Mouse (Mus musculus): ENCODE measurements around the gene Ngef.

The Ngef gene

DNA sequence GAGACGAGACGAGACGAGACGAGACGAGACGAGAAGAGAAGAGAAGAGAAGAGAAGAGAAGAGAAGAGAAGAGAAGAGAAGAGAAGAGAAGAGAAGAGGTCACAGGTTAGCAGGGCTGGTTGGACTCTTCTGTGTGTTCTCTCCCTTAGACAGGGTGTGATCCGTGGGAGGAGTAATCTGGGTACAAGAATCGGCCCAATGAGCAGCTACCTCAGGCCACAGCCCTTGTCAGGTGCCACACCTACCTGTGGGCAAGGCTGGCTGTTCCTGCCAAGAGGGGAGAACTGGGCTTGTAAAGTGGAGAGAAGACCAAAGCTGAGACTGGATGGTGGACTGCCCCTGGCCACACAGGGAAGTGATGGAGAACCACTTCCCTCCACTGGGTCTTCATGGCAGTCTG lies 7.9 kb downstream of the Ngef start:
- DNase-seq (ENCODE audit: low read depth): no peak

DNA sequence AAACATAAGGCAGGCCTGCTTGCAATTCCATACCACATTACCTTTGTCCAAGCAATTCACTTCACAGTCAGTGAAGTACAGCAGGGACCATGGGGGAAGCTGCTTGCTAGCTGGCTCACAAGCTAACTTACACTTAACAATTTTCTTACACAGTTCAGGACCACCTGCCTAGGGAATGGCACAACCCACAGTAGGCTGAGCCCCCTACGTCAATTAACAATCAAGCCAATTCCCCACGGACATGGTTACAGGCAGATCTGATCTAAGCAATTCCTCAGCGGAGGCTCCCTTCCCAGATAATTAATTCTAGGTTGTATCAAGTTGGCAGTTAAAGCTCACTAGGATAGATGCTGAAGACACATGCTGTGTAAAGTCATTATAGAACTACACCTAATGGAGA lies 10.7 kb downstream of the Ngef start:
- DNase-seq (ENCODE audit: low read depth): no peak

DNA sequence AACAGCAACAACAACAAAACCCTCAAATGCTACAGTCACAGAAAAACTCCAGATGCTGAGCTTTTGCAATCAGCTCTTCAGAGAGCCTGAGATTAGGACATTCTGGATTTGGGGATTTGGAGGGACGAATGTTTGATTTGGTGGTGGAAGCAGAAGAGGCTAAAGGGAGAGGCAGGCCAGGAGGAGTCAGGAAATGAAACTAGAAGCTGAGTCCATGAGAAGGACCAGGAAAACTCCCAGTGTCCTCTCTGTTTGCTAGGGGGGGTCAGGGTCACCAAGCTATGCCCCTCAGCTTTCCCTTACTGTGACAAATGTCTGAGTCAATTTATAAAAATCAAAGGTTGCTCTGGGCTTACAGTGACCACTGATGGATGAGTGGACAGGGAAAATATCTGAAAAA lies 20.1 kb downstream of the Ngef start:
- no peak for DNase-seq (ENCODE audit: low read depth)

DNA sequence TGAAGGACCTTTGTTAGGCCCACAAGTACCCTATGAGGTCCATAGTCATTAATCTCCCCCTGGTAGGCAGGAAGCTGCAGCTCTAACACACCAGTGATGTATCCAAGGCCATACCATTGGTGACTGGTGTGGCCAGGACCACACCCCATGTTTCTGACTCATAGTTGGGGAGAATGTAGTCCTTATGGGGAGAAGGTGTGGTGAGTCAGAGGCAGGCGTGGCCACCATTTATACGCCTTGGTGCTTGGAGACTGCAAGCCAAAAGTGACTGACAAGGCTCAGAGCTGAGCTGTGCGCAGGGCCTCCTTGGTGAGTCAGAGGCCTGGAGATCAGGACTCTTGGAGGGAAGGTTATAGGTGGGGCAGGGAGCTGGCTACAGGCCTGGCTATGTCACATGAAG lies 22.7 kb downstream of the Ngef start:
- peak; percentile 42 for DNase-seq (ENCODE audit: low read depth)

DNA sequence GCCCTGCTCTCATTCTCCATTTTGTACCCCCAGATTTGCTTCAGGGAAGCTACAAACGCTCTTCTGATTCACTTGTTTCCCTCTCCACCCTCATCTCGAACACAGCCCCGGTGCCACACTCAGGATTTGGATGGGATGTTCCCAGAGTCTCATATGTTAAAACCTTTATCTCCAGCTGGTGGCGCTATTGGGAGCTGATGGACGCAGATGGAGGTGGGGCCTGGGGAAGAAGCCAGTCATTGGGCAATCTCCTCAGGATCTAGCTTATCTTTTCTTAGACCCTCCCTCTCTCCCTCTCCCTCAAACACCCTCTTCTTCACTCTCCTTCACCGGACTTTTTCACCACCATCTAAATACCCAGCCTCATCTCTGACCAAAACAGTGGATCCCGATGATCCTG lies 32.1 kb downstream of the Ngef start:
- DNase-seq (ENCODE audit: low read depth): peak; percentile 38

DNA sequence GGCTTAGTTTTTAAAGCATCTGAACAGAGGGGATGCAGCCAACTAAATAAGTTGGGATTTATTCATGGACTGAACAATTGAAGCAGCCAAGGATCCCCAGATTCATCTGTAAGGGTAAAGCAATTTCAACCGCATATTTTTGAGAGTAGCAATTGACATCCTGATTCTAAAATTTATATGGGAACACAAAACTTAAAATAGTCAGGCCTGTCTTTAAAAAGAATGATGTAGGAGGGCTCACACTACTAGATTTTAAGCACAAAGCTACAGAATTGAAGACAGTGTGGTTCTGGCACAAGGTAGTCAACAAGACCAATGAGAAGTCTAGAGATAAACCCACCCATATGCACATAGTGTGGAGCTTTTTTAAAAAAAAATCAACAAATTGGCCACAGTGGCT lies 36.7 kb downstream of the Ngef start:
- DNase-seq (ENCODE audit: low read depth): no peak

DNA sequence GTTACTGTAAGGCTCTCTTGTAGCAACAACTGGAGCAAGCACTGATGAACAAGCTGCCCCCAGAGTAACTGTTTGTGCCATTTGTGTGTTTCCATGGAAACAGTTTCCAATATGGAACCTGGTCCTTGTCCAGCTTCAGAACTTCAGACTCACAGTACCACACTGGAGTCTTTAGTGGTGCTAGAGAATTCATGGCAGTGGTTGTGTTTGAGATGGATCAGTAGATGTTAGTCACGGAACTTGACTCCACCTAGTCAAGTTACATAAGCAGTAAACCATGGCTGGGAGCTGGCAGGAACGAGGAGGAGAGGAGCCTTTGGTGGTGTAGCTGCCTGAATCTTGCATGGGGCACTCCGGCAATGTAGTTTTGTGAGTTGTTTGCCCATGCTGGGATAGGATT lies 39.6 kb downstream of the Ngef start:
- no peak for DNase-seq (ENCODE audit: low read depth)

DNA sequence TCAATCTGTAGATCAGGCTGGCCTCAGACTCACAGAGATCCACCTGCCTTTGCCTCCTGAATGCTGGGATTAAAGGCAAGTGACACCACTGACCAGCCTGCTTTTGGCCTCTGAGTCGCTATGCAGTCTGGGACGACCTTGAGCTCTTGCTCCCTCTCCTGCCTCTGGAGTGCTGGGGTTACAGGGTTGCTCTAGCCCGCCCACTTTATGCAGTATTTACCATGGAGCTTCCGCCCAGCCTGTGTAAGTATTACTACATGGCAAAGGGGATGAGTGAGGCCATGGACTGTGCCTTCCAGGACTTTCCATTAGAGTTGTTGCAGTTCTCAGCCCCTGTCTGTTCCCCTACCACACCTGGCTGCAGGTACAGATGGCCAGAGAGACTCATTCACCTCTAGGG lies 41.3 kb downstream of the Ngef start:
- no peak for DNase-seq (ENCODE audit: low read depth)

DNA sequence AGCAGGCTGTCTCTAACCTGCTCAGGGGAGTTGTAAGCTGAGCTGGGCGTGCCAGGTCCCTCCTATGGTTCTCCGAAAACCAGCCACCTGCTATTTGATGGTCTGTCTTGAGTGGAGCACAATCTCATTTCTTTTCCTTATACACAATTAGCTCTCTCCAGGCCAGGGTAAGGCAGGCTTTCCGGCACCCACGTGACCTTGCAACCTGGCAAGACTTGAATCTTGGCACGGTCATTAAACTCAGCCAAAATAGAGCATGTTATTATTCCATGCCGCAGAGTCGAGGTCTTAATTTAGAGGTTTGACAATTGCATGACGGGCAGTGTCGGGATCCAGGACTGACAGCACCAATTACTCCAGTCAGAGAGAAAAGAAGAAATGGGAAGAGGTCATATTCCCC lies 46.5 kb downstream of the Ngef start:
- no peak for DNase-seq (ENCODE audit: low read depth)

DNA sequence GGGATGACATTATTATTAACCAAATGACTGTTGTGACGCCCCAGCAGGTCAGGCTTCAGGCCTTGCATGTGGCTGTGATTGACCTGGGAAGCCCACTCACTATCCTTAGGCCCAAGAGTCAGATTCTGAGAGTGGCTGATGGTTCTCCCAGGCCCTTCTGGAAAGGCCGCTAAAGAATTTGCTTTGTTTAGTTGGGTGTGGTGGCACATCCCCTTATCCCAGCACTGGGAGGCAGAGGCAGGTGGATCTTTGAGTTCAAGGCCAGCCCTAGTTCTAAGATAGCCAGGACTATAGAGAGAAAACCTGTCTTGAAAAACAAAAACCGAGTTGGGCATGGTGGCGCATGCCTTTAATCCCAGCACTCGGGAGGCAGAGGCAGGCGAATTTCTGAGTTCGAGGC lies 48.6 kb downstream of the Ngef start:
- no peak for DNase-seq (ENCODE audit: low read depth)

DNA sequence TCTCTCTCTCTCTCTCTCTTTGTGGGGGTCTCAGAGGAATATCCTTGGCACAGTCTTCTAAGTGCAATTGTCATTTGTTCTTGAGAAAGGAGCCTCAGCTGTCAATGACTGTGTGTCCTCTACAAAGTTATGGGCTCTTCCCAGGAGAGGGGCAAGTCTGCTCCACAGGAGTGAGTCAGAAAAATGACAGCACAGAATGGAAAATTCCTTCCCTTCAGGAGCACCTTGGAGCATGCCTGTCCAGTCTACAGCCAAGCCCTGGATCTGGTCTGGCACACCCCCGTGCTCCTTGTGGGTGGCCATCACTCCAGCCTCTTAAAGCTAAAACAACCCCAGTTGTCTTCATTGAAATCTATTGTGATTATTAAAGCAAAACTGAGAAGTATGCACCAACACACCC lies 52.1 kb downstream of the Ngef start:
- no peak for DNase-seq (ENCODE audit: low read depth)

DNA sequence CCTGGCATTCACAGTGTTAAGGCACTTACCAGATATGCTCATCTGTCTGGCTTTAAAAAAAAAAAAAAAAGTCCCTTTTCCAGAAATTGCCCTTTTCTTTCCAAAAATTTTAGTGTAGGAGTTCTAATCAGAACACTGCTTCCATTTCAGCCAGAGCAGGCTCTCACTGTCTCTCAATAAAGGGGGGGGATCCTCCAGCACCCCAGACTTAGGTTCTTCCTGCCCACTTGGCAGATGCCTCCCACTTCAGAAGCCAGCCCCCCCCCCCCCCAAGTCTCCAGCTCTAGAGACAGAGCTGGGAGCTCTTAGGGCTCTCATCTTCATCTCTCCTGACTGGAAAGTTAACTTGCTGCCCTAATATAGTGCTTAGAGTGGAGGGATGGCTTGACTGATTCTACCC lies 53.2 kb downstream of the Ngef start:
- no peak for DNase-seq (ENCODE audit: low read depth)

DNA sequence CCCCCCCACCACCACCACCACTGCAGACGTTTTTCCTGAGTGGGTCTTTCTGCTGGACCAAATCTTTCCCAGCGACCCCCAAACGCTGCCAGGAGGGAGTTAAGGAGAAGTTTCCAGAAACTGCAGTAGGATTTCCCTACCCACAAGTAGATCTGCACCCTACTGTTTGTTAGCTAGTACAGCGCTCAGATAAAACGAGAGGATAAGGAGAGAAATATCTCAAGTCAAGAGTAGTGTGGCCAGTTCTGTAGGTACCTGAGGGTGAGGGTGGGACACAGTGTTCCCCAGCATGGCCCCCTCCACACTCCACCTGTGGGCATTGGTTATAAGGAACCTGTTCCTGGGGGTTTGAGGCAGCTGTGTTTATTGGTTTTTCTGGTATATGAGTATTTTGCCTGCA lies 62.8 kb downstream of the Ngef start:
- DNase-seq (ENCODE audit: low read depth): no peak

DNA sequence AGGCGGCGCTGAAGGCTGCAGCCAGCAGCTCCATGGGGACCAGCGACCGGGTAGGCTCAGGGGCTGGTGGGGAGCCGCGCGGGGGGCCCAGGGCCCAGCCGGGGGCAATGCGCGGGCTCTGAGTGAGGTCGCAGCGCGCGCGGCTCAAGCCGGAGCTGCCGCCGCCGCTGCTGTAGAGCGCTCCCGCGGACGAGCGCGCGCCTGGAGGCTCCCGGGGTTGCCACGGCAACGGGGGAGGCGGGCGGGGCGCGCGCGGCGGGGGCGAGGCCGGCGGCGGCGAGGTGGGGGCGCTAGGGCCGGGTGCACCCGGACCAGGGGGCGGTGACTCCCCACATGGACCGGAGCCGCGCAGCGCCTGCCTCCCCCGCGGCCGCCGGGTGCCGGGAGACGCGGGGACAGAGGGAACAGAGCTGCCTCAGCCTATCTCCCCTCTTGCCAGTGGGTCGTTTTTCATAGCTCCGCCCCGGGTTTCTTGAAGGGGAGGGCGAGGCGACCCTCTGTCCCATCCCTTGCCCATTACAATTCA lies 63.4 kb downstream of the Ngef start:
- no peak for DNase-seq (ENCODE audit: low read depth)

DNA sequence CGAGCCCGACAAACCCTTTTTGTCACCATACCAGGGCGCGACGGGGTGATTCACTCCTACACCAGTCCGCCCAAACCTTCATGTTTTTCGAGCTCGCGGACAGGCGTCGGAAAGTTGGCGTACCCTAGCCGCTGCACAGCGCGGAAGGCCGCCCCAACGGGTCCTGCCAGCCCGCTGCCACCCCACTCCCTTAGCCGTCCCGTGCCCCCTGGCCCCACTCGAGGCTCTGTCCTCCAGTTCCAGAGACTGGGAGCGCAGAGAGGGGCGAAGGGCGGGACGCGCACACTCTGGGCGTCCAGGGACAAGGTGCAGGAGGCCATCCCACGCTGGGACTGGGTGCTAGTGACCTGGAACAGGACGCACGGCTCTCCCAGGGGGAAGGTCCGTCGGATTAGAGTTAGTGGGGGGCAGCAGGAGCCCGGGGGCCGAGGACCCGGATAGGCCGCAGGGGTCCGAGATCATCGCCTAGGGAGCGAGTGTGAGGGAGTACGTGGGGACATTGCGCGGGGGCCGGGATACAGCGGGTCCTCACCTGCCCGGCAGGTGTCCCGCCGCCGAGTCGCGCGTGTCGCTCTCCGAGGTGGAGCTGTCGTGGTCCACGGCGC lies 64.0 kb downstream of the Ngef start, which contains the start of gene Neu2:
Neu2 (plus strand) TSS at position 329 of the 605 bp plus-strand sequence.
- DNase-seq (ENCODE audit: low read depth): no peak

DNA sequence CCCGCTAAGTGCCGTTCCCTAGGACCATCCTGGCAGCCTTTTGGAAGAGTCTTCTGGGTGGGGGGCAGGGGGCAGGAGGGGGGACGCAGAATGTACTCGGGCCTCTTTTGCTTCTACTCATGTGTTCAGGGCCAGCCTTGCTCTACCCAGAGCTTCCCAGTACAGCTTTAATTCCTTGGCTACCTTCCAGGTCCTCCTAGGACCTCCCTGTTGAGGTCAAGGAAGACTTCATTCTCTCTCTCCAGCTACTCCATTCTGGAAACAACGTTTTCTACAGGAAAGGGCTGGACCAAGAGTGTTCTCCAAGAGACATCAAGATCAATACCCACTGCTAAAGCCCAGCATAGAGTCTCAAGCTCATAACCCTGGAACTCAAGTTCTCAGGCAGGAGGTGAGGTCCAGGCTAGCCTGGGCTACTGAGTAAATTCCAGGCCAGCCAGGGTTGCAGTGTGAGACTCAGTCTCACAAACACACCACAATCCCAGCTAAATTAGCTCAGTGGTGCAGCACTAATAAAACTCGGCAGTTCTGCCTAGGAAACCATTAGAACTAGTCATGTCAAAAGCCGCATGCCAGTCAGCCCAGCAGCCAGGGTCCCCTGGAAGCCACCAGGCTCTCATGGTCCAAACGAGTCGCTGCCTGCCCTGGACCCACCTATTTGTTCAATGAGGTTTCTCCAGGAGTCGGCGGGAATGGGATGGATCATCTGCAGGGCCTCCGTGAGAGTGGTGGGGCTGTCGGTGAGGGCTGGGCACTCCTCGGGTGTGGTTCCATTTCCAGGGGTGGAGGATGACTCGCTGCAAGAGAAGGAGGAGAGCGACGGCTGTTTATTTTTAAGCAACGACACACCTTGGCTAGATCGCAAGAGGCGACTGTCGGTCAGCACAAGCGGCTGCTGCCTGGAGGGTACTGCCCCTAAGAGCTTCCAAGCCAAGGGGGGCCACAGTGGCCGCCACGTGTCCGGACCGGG lies 64.8 kb downstream of the Ngef start:
- DNase-seq (ENCODE audit: low read depth): no peak

DNA sequence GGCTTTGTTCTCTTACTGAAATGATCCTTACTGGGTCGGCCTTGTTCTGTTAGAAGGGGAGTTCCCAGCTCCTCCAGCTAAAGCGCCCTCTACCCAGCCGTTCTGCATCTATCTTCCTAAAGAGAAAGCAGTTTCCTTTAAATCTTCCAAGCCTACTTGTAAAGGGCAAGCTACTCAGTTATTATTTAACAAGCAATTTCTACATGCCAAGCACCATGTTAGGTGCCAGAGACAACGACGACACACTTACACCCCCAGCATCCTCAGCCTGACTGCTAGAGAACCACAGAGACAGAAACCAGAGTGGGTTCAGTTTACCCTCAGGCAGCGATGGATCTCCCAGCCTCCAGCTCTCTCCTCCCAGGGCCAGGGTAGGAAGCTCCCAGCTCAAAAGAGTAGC lies 65.8 kb downstream of the Ngef start:
- DNase-seq (ENCODE audit: low read depth): no peak

DNA sequence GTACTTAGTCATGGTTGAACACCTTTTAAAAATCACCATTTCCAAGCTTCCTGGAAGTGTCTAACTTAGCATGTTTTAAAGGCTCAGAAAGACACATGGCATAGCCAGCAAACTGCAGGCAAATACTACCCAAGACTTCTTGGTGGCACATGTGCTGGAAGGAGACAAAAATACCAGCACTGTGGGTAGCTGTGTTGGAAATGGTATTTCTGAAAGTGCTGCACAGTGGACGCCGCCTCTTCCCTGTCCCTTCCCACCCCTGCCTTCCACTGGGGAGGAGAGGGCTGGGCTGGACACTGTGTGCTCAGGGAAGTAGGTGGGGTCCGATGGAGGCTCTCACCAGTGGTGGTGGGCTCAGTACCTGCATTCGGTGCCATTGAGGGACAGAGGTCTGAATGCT lies 68.1 kb downstream of the Ngef start:
- no peak for DNase-seq (ENCODE audit: low read depth)

DNA sequence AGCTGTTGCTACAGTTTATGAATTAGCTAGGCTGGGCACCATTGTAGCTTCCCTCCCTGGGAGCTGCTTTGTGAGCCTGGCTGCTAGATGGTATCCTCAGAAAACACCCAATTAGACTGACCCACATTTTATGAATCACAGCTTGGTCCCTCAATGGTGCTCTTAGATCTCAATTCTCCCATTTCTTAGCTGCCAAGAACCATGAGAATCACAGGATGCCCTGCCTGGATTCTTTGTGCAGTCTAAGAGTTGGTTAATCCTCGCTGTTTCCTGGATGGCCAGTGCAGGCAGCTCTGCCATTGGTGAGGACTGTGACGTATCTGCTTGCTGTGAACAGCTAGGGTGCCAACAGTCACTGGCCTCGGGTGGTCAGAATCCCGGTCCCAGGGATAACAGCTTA lies 80.1 kb downstream of the Ngef start:
- no peak for DNase-seq (ENCODE audit: low read depth)

DNA sequence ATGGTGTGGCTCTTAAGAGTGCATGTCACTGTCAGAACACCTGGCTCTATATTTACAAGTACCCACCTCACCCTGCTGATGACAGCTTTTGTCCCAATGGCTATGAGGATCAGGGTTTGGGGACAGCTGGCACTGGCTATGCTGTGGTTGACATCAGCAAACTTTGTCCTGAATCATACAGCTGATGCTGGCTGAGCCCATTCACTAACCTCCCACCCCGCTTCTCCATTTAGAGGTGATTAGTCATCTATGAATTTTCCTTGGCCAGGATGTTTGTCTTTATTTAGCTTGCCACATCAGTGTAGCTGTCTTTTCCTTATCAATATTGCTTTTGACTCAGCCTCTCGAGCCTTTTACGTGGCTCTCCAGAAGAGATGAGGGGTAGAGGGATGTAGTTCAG lies 81.4 kb downstream of the Ngef start:
- no peak for DNase-seq (ENCODE audit: low read depth)

DNA sequence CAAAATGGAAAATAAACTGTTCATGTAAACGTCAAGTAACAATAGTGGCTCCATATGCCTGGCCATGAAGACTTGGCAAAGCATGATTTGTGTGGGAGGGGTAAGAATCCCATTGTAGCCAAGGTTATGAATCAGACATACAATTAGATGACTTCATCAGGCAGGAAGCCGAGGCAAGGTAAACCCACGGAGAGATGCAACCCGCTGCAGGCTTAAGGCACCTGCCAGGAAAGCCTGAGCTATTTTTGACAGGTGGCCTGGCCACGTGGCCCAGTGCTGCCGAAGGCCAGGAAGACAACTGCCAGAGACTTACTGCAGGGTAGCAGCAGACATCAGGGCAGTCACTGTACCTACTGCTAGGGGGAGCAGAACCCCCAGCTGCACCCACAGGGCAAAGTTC lies 87.3 kb downstream of the Ngef start:
- DNase-seq (ENCODE audit: low read depth): no peak

DNA sequence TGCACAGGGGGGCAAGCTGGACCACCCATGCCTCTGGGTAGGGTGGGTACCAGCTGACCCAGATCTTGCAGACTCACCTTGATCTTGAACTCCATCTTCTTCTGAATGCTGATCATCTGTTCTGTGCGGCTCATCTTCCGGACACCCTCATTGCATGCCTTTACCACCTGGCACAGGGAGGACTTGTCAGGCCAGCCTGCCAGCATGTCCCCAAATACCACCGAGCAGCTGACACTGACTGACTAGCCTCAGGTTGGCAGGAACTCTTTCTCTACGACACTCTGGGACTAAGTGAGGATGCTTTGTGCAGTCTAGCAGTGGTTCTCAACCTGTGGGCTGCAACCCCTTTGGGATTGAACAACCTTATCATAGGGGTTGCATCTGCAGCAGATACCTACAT lies 91.1 kb downstream of the Ngef start:
- DNase-seq (ENCODE audit: low read depth): no peak

DNA sequence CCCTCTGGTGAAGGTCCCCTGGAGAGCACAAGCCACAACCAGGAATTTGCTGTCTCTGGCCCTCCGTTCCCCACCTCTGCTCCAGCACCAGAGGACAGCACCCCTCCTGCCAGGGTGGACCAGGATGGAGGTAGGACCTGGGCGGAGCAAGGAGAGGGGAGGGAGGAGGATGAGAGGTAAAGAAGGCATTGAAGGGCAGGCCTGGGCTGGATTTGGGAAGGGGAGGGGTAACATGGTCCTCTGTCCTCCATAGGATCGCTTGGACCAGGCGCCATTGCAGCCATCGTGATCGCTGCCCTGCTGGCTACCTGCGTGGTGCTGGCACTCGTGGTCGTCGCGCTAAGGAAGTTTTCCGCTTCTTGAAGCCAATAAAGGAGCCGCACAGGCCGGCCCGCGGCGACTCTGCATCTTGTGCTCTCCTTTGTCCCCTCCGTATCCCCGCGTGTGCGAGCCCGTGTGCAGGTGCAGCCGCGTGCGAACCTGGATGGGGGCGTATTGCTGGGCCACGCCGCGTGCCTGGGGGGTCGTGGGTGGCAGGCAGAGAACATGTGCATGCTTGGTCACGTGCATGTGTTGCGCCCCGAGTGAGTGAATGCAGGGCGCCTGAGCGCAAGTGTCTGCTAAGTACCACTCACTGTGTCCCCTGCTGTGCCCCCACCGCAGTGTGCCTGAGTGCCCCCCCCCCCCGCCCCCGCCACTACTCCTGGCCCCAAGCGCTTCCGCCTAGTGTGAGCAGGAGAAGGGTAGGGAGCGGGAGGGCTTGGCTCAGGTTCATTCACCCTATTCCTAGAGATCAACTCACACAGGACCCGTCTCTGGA lies 98.4 kb downstream of the Ngef start:
- no peak for DNase-seq (ENCODE audit: low read depth)

Data from c-Kit-positive CD71-negative TER-119-negative erythroid progenitor cells, embryonic 14.5 days (primary cell).